Mouse (Mus musculus) stomach, embryonic 15.5 days (tissue): ENCODE data around the gene Foxn3. TPM values are rescaled to one million over a fixed set of nuclear protein-coding genes. Genes with fewer than 3 reads are reported as not detected.

Experiments used
- ATAC-seq: fragments of 200-750 bp; cut with Nextera tagmentation; 2 replicates; pipeline ENCODE4 v1.8.0; 2017; ENCODE audit warnings: low read depth, moderate number of reproducible peaks, moderate TSS enrichment; ENCODE audit not compliant: insufficient read depth, low FRiP score
- H3K27ac ChIP-seq: fragments of 300-500 bp; sonication (generic); 2 replicates; pipeline ENCODE4 v1.5.1; 2015; ENCODE audit warnings: mild to moderate bottlenecking, inconsistent platforms
- H3K27me3 ChIP-seq: fragments of 300-500 bp; sonication (generic); replicated peaks from 2 replicates; pipeline ENCODE4 v1.6.1; 2015; ENCODE audit warnings: inconsistent platforms
- H3K36me3 ChIP-seq: fragments of 300-500 bp; sonication (generic); 2 replicates; pipeline ENCODE4 v1.6.1; 2015; ENCODE audit warnings: inconsistent platforms
- H3K4me1 ChIP-seq: fragments of 300-500 bp; sonication (generic); 2 replicates; pipeline ENCODE4 v1.6.1; 2015; ENCODE audit warnings: inconsistent platforms
- H3K4me2 ChIP-seq: fragments of 300-500 bp; sonication (generic); 2 replicates; pipeline ENCODE4 v1.6.1; 2015; ENCODE audit warnings: mild to moderate bottlenecking, inconsistent platforms
- H3K4me3 ChIP-seq: fragments of 300-500 bp; sonication (generic); replicated peaks from 2 replicates; pipeline ENCODE4 v1.5.1; 2015; ENCODE audit warnings: inconsistent platforms
- H3K9ac ChIP-seq: fragments of 300-500 bp; sonication (generic); 2 replicates; pipeline ENCODE4 v1.6.1; 2015; ENCODE audit warnings: inconsistent platforms
- H3K9me3 ChIP-seq: fragments of 300-500 bp; sonication (generic); 2 replicates; pipeline ENCODE4 v1.6.1; 2016; ENCODE audit warnings: inconsistent platforms
- WGBS: fragments of 180-500 bp; shearing (Covaris S2); methylation state at CpG from one replicate; pipeline ENCODE4 v1.1.7; 2015; 5-methylcytosine and 5-hydroxymethylcytosine counted together
- polyA plus RNA-seq: library from polyadenylated mRNA; unstranded; fragments of >200 nt; fragmentation: Nextera tagmentation; extraction: Ambion mirVana; gene quantifications from 2 replicates; pipeline ENCODE4 v1.2.1, GENCODE M21; 2015

The Foxn3 gene
- polyA plus RNA-seq, 1 experiment from 2014 or later: 58.0 TPM

DNA sequence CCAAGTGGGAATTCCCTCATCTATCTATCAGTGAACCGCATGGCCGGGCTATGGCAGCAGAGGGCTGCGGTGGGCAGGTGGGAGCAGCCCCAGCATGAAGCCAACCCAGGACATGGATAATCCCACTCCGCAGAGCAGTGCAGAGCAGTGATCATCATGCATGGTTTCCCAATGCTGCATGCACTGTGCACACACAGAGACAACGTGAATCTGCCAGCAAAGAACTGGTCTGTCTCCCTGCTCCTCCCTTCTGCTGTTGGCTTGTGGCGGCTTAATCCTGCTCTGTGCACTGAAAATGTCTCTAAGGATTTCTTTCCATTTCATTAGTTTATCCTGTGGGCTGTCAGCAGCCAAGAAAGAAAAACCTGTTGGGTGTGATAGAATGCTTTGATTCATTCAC lies 276.7 kb downstream of the Foxn3 start:
- no peaks in the 10 kb centered on the region for H3K27me3 ChIP-seq
- H3K4me1 ChIP-seq: peaks cover 12% of the 10 kb centered on the region
- H3K9ac ChIP-seq: no peak overlapping the region
- peak overlapping the region; percentile 59; the same call in 1 of the 2 replicates for H3K27ac ChIP-seq
- no peak overlapping the region for H3K4me2 ChIP-seq
- no peak overlapping the region for H3K4me3 ChIP-seq
- ATAC-seq: no peak
- H3K9me3 ChIP-seq: no peaks in the 10 kb centered on the region
- 79% methylated on average over 6 of the region's 6 CpGs for WGBS
- H3K36me3 ChIP-seq: no peaks in the 10 kb centered on the region

GRCm38 (mm10) chr12:99285656-99286055 lies 277.7 kb downstream of the Foxn3 start:
- Histone ChIP-seq H3K4me3 (no peak overlapping the region), H3K9ac (no peak overlapping the region), H3K36me3 (no peaks in the 10 kb centered on the region), H3K4me2 (no peak overlapping the region), H3K27ac (no peak overlapping the region), H3K27me3 (no peaks in the 10 kb centered on the region), H3K9me3 (no peaks in the 10 kb centered on the region), H3K4me1 (peaks cover 12% of the 10 kb centered on the region)
- ATAC-seq: no peak
- WGBS: 84% methylated on average over 8 of the region's 8 CpGs

DNA sequence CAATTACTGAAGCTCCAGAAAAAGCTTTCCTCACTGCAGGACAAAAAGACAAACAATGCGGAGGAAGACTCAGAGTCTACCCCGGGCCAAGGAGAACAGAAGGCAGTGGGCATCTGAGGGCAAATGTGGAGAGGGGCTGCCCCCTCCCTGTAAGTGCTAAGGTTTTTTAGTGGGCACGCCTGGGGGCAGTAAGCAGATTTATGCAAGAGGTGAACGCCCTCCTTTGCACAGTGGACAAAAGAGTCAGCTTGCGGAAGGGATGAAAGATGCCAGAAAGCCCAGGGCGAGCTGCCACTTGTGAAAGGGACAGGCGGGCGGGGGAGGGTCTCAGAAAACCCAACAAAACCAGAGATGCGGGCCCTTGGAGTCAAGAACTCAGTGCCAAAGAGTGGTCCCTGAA lies 278.2 kb downstream of the Foxn3 start:
- Histone ChIP-seq H3K27me3 (no peaks in the 10 kb centered on the region), H3K9me3 (no peaks in the 10 kb centered on the region), H3K36me3 (no peaks in the 10 kb centered on the region), H3K4me3 (no peak overlapping the region), H3K4me1 (peaks cover 12% of the 10 kb centered on the region), H3K4me2 (no peak overlapping the region), H3K27ac (0 out of 2 replicates have a peak overlapping the region, but pooled peaks have one; percentile 8), H3K9ac (no peak overlapping the region)
- WGBS: 57% methylated on average over 9 of the region's 9 CpGs
- ATAC-seq: no peak

DNA sequence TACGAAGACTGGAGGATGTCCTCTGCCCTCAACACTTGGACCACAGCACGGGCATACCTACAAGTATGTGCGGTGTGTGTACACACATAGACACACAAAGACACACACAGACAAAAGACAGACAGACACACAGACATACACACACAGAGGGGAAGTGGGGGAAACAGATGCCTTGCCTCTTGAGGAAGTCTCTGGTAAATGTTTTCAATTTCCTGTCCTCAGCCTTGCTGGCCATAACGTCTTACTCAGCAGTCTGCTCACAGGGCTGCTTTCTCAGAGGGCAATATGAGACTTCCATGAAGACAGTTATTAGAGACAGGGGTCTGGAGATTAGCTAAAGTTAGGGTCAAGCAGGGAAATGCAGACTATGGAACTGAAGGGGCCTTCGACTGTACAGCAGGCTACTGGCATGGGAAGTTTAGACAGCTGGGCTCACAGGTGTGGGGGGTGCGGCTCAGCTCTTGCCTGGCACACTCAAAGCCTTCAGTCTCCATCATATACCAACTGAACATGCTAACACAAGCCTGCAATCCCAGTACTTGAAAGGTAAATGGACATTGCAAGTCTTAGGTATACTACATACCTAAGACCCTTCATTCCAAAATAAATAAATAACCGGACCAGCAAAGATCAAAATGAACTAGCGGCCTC lies 278.8 kb downstream of the Foxn3 start:
- Histone ChIP-seq H3K9me3 (no peaks in the 10 kb centered on the region), H3K36me3 (no peaks in the 10 kb centered on the region), H3K4me2 (no peak overlapping the region), H3K4me3 (no peak overlapping the region), H3K27me3 (no peaks in the 10 kb centered on the region), H3K27ac (no peak overlapping the region; the same call in 1 of the 2 replicates), H3K9ac (no peak overlapping the region), H3K4me1 (peaks cover 12% of the 10 kb centered on the region)
- peak; percentile 51; the same call in 1 of the 2 replicates for ATAC-seq
- 53% methylated on average over 8 of the region's 8 CpGs for WGBS

GRCm38 (mm10) chr12:99280826-99281225 lies 282.6 kb downstream of the Foxn3 start:
- Histone ChIP-seq H3K4me1 (peaks cover 12% of the 10 kb centered on the region), H3K36me3 (0 out of 2 replicates have a peak, but pooled peaks cover 3% of the 10 kb centered on the region), H3K27ac (no peak overlapping the region), H3K27me3 (no peaks in the 10 kb centered on the region), H3K4me2 (no peak overlapping the region), H3K9me3 (no peaks in the 10 kb centered on the region), H3K9ac (no peak overlapping the region), H3K4me3 (no peak overlapping the region)
- WGBS: 85% methylated on average over 13 of the region's 13 CpGs
- ATAC-seq: no peak

DNA sequence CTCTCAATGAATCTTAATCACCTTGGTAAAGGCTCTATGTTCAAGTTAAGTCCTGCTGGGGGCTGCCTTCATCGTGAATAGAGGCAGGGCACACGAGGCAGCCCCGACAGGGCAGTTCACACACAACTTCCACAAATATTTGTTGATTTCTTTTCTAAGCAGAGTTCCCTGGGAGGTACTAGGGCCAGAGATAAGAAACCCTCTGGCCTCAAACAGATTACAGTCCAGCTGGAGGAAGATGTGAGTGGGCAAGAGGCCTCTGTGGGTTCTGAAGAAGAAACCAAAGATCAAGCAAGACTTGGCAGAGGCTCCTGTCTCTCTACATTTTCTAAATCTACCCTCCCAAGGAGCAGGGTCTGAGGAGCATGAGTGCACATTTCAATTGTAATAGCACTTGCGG lies 283.1 kb downstream of the Foxn3 start:
- ATAC-seq: no peak
- Histone ChIP-seq H3K27ac (no peak overlapping the region), H3K27me3 (no peaks in the 10 kb centered on the region), H3K9ac (no peak overlapping the region), H3K4me1 (peaks cover 8% of the 10 kb centered on the region), H3K4me2 (no peak overlapping the region), H3K9me3 (no peaks in the 10 kb centered on the region), H3K36me3 (0 out of 2 replicates have a peak, but pooled peaks cover 3% of the 10 kb centered on the region), H3K4me3 (no peak overlapping the region)
- 56% methylated on average over 4 of the region's 4 CpGs for WGBS

DNA sequence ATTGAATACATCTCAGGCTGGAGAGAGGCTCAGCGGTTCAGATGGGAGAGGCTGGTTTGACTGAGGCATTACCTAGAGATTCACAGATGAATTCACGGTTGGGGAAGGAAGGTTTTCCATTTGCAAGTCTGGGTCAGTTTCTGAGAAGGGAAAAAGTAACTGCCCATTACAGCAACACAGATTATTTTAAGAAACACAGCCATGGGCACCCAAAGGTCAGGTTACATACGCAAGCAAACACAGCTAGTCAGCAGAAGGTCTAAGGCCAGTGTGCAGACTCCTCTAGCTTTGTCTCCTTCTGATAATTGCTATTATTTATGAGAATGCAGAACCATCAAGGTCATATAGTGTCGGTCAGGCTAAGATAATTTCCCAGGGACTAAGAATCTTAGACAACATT lies 284.0 kb downstream of the Foxn3 start:
- Histone ChIP-seq H3K4me3 (no peak overlapping the region), H3K36me3 (0 out of 2 replicates have a peak, but pooled peaks cover 3% of the 10 kb centered on the region), H3K27ac (no peak overlapping the region), H3K9me3 (no peaks in the 10 kb centered on the region), H3K27me3 (no peaks in the 10 kb centered on the region), H3K9ac (no peak overlapping the region), H3K4me2 (no peak overlapping the region), H3K4me1 (no peaks in the 10 kb centered on the region)
- 86% methylated on average over 4 of the region's 4 CpGs for WGBS
- no peak for ATAC-seq

GRCm38 (mm10) chr12:99274589-99274988 lies 288.8 kb downstream of the Foxn3 start:
- H3K27me3 ChIP-seq: no peaks in the 10 kb centered on the region
- no peak overlapping the region for H3K9ac ChIP-seq
- no peak overlapping the region for H3K27ac ChIP-seq
- WGBS: 77% methylated on average over 1 of the region's 1 CpGs
- ATAC-seq: no peak
- 0 out of 2 replicates have a peak, but pooled peaks cover 3% of the 10 kb centered on the region for H3K36me3 ChIP-seq
- H3K4me3 ChIP-seq: no peak overlapping the region
- H3K4me1 ChIP-seq: 0 out of 2 replicates have a peak, but pooled peaks cover under 1% of the 10 kb centered on the region
- no peak overlapping the region for H3K4me2 ChIP-seq
- H3K9me3 ChIP-seq: no peaks in the 10 kb centered on the region

DNA sequence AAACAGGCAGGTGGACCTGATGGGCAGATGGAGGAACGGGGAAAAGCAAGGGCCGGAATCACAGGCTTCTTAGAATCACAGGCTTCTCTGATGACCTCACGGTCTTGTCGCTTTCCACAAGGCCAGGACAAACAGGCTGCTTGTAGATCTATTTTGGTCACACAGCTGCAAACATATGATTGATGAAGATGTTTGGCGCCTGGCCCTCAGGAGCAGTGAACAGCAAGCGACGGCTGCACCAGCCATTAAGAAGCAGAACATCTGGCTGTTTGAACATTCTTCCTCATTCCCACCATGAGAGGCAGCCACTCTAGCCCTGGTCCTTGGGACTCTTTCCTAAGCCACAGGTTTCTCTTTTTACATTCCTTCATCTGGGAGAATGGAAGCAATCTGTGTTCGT lies 294.0 kb downstream of the Foxn3 start:
- H3K27me3 ChIP-seq: no peaks in the 10 kb centered on the region
- no peak overlapping the region for H3K4me2 ChIP-seq
- no peaks in the 10 kb centered on the region for H3K36me3 ChIP-seq
- 0 out of 2 replicates have a peak, but pooled peaks cover 2% of the 10 kb centered on the region for H3K4me1 ChIP-seq
- WGBS: 46% methylated on average over 8 of the region's 8 CpGs
- no peak overlapping the region for H3K9ac ChIP-seq
- peak; percentile 47; the same call in 1 of the 2 replicates for ATAC-seq
- H3K4me3 ChIP-seq: no peak overlapping the region
- H3K27ac ChIP-seq: no peak overlapping the region
- no peaks in the 10 kb centered on the region for H3K9me3 ChIP-seq

- H3K4me3 ChIP-seq: no peak overlapping the region
- no peak overlapping the region for H3K27ac ChIP-seq
- 86% methylated on average over 11 of the region's 11 CpGs for WGBS
- H3K4me2 ChIP-seq: no peak overlapping the region
- no peak overlapping the region for H3K9ac ChIP-seq
- ATAC-seq: peak; percentile 35; the same call in 1 of the 2 replicates
- no peaks in the 10 kb centered on the region for H3K27me3 ChIP-seq
- H3K9me3 ChIP-seq: no peaks in the 10 kb centered on the region
- no peaks in the 10 kb centered on the region for H3K36me3 ChIP-seq
- 0 out of 2 replicates have a peak, but pooled peaks cover 2% of the 10 kb centered on the region for H3K4me1 ChIP-seq
These were observed 294.4 kb downstream of the Foxn3 start for GRCm38 (mm10) chr12:99268954-99269353.

- H3K27ac ChIP-seq: no peak overlapping the region
- no peak overlapping the region for H3K4me3 ChIP-seq
- H3K9ac ChIP-seq: no peak overlapping the region
- H3K4me2 ChIP-seq: no peak overlapping the region
- 0 out of 2 replicates have a peak, but pooled peaks cover 2% of the 10 kb centered on the region for H3K4me1 ChIP-seq
- no peak for ATAC-seq
- H3K9me3 ChIP-seq: no peaks in the 10 kb centered on the region
- WGBS: 82% methylated on average over 11 of the region's 11 CpGs
- H3K27me3 ChIP-seq: no peaks in the 10 kb centered on the region
- no peaks in the 10 kb centered on the region for H3K36me3 ChIP-seq
These were observed 295.6 kb downstream of the Foxn3 start for GRCm38 (mm10) chr12:99267732-99268131.

DNA sequence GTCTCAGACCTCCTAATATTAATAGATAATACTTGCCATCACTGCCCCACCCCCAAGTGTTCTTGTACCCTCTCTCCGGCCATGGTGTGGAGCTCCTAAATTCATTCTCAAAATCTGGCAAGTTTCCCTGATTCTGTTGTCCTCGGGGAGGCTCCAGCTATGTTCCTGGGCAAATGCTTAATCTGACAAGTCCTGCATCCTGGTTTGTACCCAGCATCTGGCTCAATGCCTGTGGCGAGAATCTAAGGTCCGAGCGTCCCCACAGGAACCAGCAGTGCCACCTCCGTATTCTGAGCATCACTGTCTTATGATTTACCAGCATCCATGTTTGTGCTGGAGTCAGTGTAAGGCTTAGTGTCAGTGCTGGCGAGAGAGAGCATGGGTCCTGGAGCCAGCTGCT lies 296.9 kb downstream of the Foxn3 start:
- WGBS: 83% methylated on average over 7 of the region's 7 CpGs

More for the DNA sequence above, 296.9 kb downstream of the Foxn3 start:
- Histone ChIP-seq H3K4me3 (no peak overlapping the region), H3K27me3 (no peaks in the 10 kb centered on the region), H3K9ac (no peak overlapping the region), H3K36me3 (no peaks in the 10 kb centered on the region), H3K4me2 (no peak overlapping the region), H3K27ac (no peak overlapping the region), H3K9me3 (no peaks in the 10 kb centered on the region), H3K4me1 (0 out of 2 replicates have a peak, but pooled peaks cover 2% of the 10 kb centered on the region)
- no peak for ATAC-seq
